Mouse (Mus musculus): ENCODE results near the gene Olfr638. TPM values are rescaled to one million over a fixed set of nuclear protein-coding genes. Genes with fewer than 3 reads are reported as not detected.

The Olfr638 gene
- polyA plus RNA-seq, 1 experiment, result not detected

- no peaks in the 10 kb centered on the region for H3K4me1 ChIP-seq (ENCODE audit: control insufficient read depth, insufficient read depth, low read length)
- H3K4me3 ChIP-seq (replicated peaks; ENCODE audit: insufficient read depth, low read depth, low read length), result no peak overlapping the region
- H3K27me3 ChIP-seq (ENCODE audit: control insufficient read depth, insufficient read depth, low read length), result no peaks in the 10 kb centered on the region
- TF ChIP-seq POLR2A (IDR thresholded peaks at IDR 0.05; ENCODE audit: borderline replicate concordance, insufficient read depth, low read length) (no peak), CTCF (IDR thresholded peaks at IDR 0.05; ENCODE audit: borderline replicate concordance, insufficient read depth, low read depth, low read length) (no peak)
- no peak for DNase-seq
- no peak overlapping the region for H3K27ac ChIP-seq (ENCODE audit: insufficient read depth, low read length)
- 68% methylated on average over 3 of the region's 3 CpGs for WGBS
These were observed 28.4 kb downstream of the Olfr638 start for GRCm38 (mm10) chr7:104026978-104027377.

- Histone ChIP-seq H3K4me1 (ENCODE audit: control insufficient read depth, insufficient read depth, low read length) (no peaks in the 10 kb centered on the region), H3K4me3 (replicated peaks; ENCODE audit: insufficient read depth, low read depth, low read length) (no peak within 1 kb of the TSS), H3K27ac (ENCODE audit: insufficient read depth, low read length) (no peak within 1 kb of the TSS), H3K27me3 (ENCODE audit: control insufficient read depth, insufficient read depth, low read length) (no peaks in the 10 kb centered on the region)
- TF ChIP-seq CTCF (IDR thresholded peaks at IDR 0.05; ENCODE audit: borderline replicate concordance, insufficient read depth, low read depth, low read length), result no peak
- TF ChIP-seq POLR2A (IDR thresholded peaks at IDR 0.05; ENCODE audit: borderline replicate concordance, insufficient read depth, low read length), result no peak
- DNase-seq, result no peak
- WGBS, result 57% methylated on average over 1 of the region's 1 CpGs
These were observed 36.6 kb downstream of the Olfr638 start, which contains the start of gene Olfr641 for GRCm38 (mm10) chr7:104035145-104035544. Gene Olfr641, plus strand, starts transcription at chr7:104035445.

GRCm38 (mm10) chr7:104050745-104051144 lies 52.2 kb downstream of the Olfr638 start:
- no peaks in the 10 kb centered on the region for H3K4me1 ChIP-seq (ENCODE audit: control insufficient read depth, insufficient read depth, low read length)
- no peaks in the 10 kb centered on the region for H3K27me3 ChIP-seq (ENCODE audit: control insufficient read depth, insufficient read depth, low read length)
- no peak for TF ChIP-seq CTCF (IDR thresholded peaks at IDR 0.05; ENCODE audit: borderline replicate concordance, insufficient read depth, low read depth, low read length)
- no peak for TF ChIP-seq POLR2A (IDR thresholded peaks at IDR 0.05; ENCODE audit: borderline replicate concordance, insufficient read depth, low read length)
- WGBS, result 86% methylated on average over 4 of the region's 4 CpGs
- no peak overlapping the region for H3K4me3 ChIP-seq (replicated peaks; ENCODE audit: insufficient read depth, low read depth, low read length)
- DNase-seq, result no peak
- H3K27ac ChIP-seq (ENCODE audit: insufficient read depth, low read length), result no peak overlapping the region

- no peak for TF ChIP-seq CTCF (IDR thresholded peaks at IDR 0.05; ENCODE audit: borderline replicate concordance, insufficient read depth, low read depth, low read length)
- TF ChIP-seq POLR2A (IDR thresholded peaks at IDR 0.05; ENCODE audit: borderline replicate concordance, insufficient read depth, low read length), result no peak
- Histone ChIP-seq H3K4me1 (ENCODE audit: control insufficient read depth, insufficient read depth, low read length) (no peaks in the 10 kb centered on the region), H3K27me3 (ENCODE audit: control insufficient read depth, insufficient read depth, low read length) (no peaks in the 10 kb centered on the region), H3K27ac (ENCODE audit: insufficient read depth, low read length) (no peak within 1 kb of the TSS), H3K4me3 (replicated peaks; ENCODE audit: insufficient read depth, low read depth, low read length) (no peak within 1 kb of the TSS)
- 41% methylated on average over 1 of the region's 1 CpGs for WGBS
- DNase-seq, result no peak
These were observed 54.0 kb downstream of the Olfr638 start, which contains the start of gene Olfr642 for GRCm38 (mm10) chr7:104052566-104052965. Gene Olfr642, minus strand, starts transcription at chr7:104052666.

Other genes with a start within 250 kb of the Olfr638 start
- not detected in 2 replicates for gene Olfr630, start 241.4 kb upstream of the Olfr638 start, polyA plus RNA-seq (2012; rRNA removed)
- gene Olfr69, start 227.2 kb upstream of the Olfr638 start, polyA plus RNA-seq (2012; rRNA removed), result not detected in 2 replicates
- gene Olfr68, start 219.0 kb upstream of the Olfr638 start, polyA plus RNA-seq (2012; rRNA removed), result not detected in 2 replicates
- not detected in 2 replicates for gene Olfr67, start 206.9 kb upstream of the Olfr638 start, polyA plus RNA-seq (2012; rRNA removed)
- 64.2 and 175 TPM in 2 replicates for gene Hbb-bt, start 184.8 kb upstream of the Olfr638 start, polyA plus RNA-seq (2012; rRNA removed)
- 581 and 1,292 TPM in 2 replicates for gene Hbb-bs, start 170.7 kb upstream of the Olfr638 start, polyA plus RNA-seq (2012; rRNA removed)
- not detected in 2 replicates for gene Hbb-bh2, start 158.2 kb upstream of the Olfr638 start, polyA plus RNA-seq (2012; rRNA removed)
- 0.41 TPM in 1 of 2 replicates, not detected in the other for gene Hbb-bh1, start 155.6 kb upstream of the Olfr638 start, polyA plus RNA-seq (2012; rRNA removed)
- 1.3 and 2.3 TPM in 2 replicates for gene Hbb-y, start 145.5 kb upstream of the Olfr638 start, polyA plus RNA-seq (2012; rRNA removed)
- not detected in 2 replicates for gene Olfr66, start 112.5 kb upstream of the Olfr638 start, polyA plus RNA-seq (2012; rRNA removed)
- not detected in 2 replicates for gene Olfr64, start 104.3 kb upstream of the Olfr638 start, polyA plus RNA-seq (2012; rRNA removed)
- not detected in 2 replicates for gene Olfr65, start 95.3 kb upstream of the Olfr638 start, polyA plus RNA-seq (2012; rRNA removed)
- not detected in 2 replicates for gene Olfr631, start 69.9 kb upstream of the Olfr638 start, polyA plus RNA-seq (2012; rRNA removed)
- gene Olfr632, start 64.4 kb upstream of the Olfr638 start, polyA plus RNA-seq (2012; rRNA removed), result not detected in 2 replicates
- not detected in 2 replicates for gene Olfr633, start 54.3 kb upstream of the Olfr638 start, polyA plus RNA-seq (2012; rRNA removed)
- gene Olfr635, start 27.6 kb upstream of the Olfr638 start, polyA plus RNA-seq (2012; rRNA removed), result not detected in 2 replicates
- gene Olfr639, start 18.6 kb downstream of the Olfr638 start, polyA plus RNA-seq (2012; rRNA removed), result 0.02 TPM in 1 of 2 replicates, not detected in the other
- gene Olfr640, start 26.8 kb downstream of the Olfr638 start, polyA plus RNA-seq (2012; rRNA removed), result not detected in 2 replicates
- gene Olfr641, start 36.7 kb downstream of the Olfr638 start, polyA plus RNA-seq (2012; rRNA removed), result not detected in 2 replicates
- gene Olfr642, start 53.9 kb downstream of the Olfr638 start, polyA plus RNA-seq (2012; rRNA removed), result not detected in 2 replicates
- gene 4930516K23Rik, start 62.7 kb downstream of the Olfr638 start, polyA plus RNA-seq (2012; rRNA removed), result not detected in 2 replicates
- not detected in 2 replicates for gene Olfr644, start 73.1 kb downstream of the Olfr638 start, polyA plus RNA-seq (2012; rRNA removed)
- not detected in 2 replicates for gene Olfr645, start 86.7 kb downstream of the Olfr638 start, polyA plus RNA-seq (2012; rRNA removed)
- gene Olfr646, start 106.1 kb downstream of the Olfr638 start, polyA plus RNA-seq (2012; rRNA removed), result not detected in 2 replicates
- not detected in 2 replicates for gene Ubqln5, start 131.1 kb downstream of the Olfr638 start, polyA plus RNA-seq (2012; rRNA removed)
- not detected in 2 replicates for gene Olfr643, start 138.7 kb downstream of the Olfr638 start, polyA plus RNA-seq (2012; rRNA removed)
- gene Ubqln3, start 144.5 kb downstream of the Olfr638 start, polyA plus RNA-seq (2012; rRNA removed), result not detected in 2 replicates
- gene Ubqlnl, start 151.8 kb downstream of the Olfr638 start, polyA plus RNA-seq (2012; rRNA removed), result not detected in 2 replicates
- 0.06 and 0.18 TPM in 2 replicates for gene Olfm5, start 166.1 kb downstream of the Olfr638 start, polyA plus RNA-seq (2012; rRNA removed)
- 0.18 and 0.24 TPM in 2 replicates for gene Olfr648, start 184.6 kb downstream of the Olfr638 start, polyA plus RNA-seq (2012; rRNA removed)
- not detected in 2 replicates for gene Olfr649, start 197.2 kb downstream of the Olfr638 start, polyA plus RNA-seq (2012; rRNA removed)
- 0.55 and 0.56 TPM in 2 replicates for gene Trim6, start 220.0 kb downstream of the Olfr638 start, polyA plus RNA-seq (2012; rRNA removed)
- gene Trim34a, start 245.7 kb downstream of the Olfr638 start, polyA plus RNA-seq (2012; rRNA removed), result 2.7 and 3.2 TPM in 2 replicates